Mouse (Mus musculus): Measurements from ENCODE around the gene Ier3. TPM values are rescaled to one million over a fixed set of nuclear protein-coding genes. Genes with fewer than 3 reads are reported as not detected.

The Ier3 gene
- polyA plus RNA-seq (2017; shearing (Covaris generic)), result 10 to 100 TPM in 1 of 2 experiments, 1 to 10 TPM in 1; 1.3 to 15.6 TPM

DNA sequence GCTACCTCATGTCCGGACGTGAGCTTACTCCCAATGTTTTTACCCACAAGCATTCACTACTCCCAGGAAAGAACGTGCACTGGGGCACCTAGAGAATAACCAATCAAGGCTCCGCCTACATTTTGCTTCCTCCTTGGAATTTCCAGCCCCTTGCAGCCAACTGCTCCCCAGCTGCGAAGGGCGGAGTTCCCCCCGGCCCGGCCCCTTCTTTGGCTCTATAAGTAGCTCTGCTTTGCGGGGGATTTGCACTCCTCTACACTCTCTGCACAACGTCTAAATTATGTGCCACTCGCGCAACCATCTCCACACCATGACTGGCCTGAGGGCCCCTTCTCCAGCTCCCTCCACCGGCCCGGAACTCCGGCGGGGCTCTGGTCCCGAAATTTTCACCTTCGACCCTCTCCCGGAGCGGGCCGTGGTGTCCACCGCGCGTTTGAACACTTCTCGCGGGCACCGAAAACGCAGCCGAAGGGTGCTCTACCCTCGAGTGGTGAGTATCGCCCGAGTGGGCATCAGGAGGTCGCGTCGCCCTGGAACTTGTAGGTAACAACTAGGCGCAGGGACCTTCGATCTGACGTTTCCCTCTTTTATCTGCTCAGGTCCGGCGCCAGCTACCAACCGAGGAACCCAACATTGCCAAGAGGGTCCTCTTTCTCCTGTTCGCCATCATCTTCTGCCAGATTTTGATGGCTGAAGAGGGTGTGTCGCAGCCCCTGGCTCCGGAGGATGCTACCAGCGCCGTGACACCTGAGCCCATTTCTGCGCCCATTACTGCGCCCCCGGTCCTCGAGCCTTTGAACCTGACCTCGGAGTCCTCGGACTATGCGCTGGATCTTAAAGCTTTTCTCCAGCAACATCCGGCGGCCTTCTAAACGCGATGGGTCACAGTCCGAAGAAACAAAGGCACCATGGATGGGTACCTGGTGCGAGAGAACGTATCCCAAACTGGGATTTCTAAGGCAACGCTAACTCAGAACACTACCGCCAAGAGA lies at the start of gene Ier3:
Ier3 (plus strand) TSS at position 246 of the 992 bp plus-strand sequence.

DNA sequence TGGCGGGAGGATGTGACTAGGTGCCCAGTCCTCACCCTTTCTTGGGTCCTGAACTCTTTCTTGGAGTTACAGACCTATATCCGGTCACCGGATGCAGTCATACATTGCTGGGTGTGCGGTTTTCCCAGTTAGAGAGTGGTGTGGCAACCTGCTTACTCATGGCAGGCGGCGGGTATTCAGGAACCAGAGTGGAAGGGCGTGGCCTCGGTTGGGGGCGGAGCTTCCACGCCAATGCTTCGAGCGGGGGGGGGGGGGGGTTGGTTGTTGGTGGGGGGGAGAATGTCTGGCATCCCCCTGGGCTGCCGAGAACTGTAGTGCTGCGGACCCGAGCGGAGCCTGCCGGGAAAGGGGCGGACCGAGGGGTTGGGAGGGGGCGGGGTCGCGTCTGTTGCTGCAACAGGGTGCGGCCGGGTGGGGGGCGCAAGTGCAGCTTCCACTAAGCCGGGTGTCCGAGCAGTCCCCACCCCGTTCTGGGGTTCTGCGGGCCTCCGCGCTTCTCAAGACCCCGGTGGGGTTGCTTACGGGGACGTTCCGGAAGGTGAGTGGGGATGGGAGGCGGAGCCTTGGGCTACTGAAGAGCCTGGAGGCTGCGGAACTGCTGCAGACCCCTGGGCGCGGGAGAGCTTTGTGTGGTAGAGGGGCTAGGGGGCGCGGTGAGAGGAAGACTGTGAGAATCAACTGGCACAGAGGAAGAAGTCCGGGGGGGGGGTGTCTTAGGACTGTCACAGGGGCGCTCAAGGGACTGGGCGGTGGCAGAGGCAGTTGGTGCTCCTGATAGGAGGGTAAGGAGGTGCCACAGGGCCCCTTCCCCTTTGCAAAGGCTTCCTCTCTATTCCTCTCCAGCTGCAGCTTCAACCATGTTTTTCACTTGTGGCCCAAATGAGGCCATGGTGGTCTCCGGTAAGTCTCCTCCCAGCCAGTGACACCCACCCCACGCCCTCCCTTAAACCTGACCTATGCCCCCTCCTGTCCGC lies 1.8 kb downstream of the Ier3 start, which contains the start of gene Flot1:
Flot1 (plus strand) TSS at position 267 of the 974 bp plus-strand sequence.

DNA sequence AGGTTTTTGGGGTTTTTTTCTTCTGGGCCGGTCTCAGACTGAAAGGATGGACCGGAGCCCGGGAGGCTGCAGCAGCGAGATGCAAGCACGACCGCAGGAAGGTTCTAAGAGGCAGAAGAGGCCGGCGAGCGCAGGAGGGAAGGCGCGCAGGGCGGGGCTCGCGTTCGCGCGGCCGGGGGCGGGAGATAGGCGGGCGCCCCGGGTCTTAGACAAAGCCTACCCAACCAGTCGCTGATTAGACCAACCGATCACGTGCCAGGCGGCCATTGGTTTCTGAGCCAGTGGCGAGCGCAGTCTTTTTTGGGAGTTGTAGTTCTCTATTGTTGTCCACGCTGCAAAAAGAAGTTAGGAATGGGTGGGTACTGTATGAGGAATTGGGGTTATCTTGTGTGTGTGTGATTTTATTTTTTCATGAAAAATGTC lies 16.6 kb downstream of the Ier3 start, which contains the start of gene Tubb5:
Tubb5 (minus strand) TSS at position 185 of the 423 bp plus-strand sequence.

DNA sequence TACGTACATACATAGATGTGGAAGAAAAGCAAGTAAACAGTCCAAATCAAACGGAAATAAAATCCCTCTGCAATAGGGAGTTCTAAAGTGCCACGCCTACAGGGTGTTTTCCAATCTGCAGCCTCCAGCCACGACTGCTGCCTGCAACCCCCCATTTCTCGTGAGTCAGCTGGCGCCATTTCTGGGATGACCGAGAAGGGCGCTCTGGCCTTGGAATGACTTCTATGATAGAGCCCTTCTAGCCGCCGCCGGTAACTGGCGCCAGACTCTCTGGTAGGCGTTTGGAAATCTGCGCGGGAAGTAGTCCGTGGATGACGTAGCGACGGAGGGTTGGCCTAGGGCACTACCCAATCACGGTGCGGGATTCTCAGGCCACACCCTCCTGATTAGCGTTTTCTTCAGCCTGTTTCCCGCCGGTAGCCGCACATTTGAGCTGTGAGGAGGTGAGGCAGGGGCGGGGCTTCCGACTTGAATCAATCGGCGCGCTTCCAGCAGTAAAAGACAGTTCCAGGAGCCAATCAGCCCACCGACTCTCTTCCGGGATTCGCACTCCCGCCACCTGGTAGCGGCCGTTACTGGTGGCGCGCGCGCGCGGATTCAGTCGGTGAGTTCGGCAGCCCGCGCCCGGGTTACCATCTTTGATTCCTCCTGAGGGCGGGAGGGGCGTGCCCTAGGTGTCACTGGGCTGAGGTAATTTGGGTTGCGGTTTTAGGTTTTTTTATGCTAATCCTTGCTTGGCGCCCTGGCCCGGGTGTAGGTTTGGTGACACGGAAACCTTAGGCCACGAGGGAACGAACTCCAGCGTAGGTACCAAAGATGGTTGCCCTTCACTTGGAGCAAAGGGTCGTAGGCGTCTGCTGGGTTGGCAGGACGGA lies 19.8 kb downstream of the Ier3 start, which contains the start of gene Mdc1:
Mdc1 (plus strand) TSS at position 440 of the 875 bp plus-strand sequence.

DNA sequence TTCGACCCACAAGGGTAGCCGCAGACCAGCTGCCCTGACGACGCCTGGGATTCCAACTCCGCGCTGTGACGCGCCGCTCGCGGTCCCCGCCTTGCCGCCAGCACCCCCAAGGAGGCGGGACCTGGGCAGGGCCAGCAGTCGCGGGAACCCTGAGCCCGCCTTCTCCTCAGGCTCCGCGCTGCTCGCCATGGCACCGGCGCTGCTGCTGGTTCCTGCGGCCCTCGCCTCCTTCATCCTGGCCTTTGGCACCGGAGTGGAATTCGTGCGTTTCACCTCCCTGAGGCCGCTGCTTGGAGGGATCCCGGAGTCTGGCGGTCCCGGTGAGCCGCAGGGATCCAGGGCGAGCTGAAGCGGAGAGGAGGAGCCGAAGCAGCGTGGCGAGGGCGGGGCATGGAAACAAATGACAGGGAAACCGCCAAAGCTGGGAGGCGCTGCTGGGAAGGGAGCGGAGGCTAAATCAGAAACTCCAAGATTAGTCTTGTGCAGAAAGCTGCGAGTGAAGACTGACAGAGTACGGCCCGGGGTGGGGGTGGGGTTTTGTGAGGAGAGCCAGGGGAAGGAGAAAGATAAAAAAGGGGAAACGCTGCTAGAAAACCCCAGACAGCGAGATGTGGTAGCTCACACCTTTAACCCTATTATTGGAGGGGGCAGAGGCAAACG lies 39.8 kb downstream of the Ier3 start, which contains the start of gene Nrm:
Nrm (plus strand) TSS at position 121 of the 660 bp plus-strand sequence.

DNA sequence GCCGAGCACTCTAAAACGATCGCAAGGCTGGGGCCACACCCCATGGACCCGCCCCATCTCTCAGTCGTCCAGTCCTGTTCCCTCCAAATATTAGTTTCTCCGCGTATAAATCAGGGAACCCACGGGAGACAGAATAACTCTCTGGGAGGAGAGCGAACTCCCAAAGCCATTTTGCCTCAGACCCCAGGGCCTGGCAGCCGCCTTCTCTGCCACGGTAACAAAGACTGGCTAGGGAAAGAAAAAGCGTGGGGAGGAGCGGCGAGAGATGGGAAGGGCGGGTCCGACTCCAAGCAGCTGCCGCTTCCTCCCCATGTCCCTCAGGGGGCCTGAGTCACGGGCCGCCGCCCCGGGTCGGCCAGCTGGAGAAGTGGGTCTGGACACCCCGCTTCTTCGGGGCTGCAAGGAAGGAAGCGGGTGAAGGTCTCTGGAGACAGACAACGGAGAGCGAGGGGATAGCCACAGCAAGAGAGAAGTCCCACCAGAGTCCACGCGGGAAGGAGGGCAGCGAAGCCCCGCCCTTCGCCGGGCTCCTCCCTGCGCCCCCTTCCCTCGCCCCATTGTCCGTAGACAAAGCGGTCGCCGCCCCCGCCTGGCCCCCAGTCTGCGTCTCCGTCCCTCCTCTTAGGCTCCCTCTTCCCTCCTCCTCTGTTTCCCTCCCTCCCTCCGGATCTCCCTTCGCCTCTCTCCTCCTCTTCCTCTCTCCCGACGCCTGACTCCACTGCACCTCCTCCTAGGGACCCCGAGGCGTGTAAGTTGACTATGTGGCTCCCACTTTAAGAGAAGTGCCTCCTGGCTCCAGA lies 44.2 kb downstream of the Ier3 start, which contains the start of gene Ppp1r18:
Ppp1r18 (plus strand) TSS at position 113 of the 800 bp plus-strand sequence.

Other genes starting within 250 kb of the Ier3 start
- not detected for gene Sfta2, start 220.1 kb upstream of the Ier3 start, polyA plus RNA-seq (2017; shearing (Covaris generic))
- not detected for gene Gm9573, start 195.0 kb upstream of the Ier3 start, polyA plus RNA-seq (2017; shearing (Covaris generic))
- gene Mucl3, start 178.0 kb upstream of the Ier3 start, polyA plus RNA-seq (2017; shearing (Covaris generic)), result not detected
- 10 to 100 TPM; 27.1 to 30.7 TPM for gene Vars2, start 154.1 kb upstream of the Ier3 start, polyA plus RNA-seq (2017; shearing (Covaris generic))
- 10 to 100 TPM; 24.3 to 29.4 TPM for gene Gtf2h4, start 147.9 kb upstream of the Ier3 start, polyA plus RNA-seq (2017; shearing (Covaris generic))
- 10 to 100 TPM in 1 of 2 experiments, 1 to 10 TPM in 1; 6.2 to 13.2 TPM for gene Ddr1, start 117.1 kb upstream of the Ier3 start, polyA plus RNA-seq (2017; shearing (Covaris generic))
- 10 to 100 TPM; 50.7 to 73.5 TPM for gene Flot1, start 1.5 kb downstream of the Ier3 start, polyA plus RNA-seq (2017; shearing (Covaris generic))
- gene Tubb5, start 16.6 kb downstream of the Ier3 start, polyA plus RNA-seq (2017; shearing (Covaris generic)), result 100 to 1,000 TPM in 1 of 2 experiments, 10 to 100 TPM in 1; 97.3 to 106 TPM
- gene Mdc1, start 19.8 kb downstream of the Ier3 start, polyA plus RNA-seq (2017; shearing (Covaris generic)), result 10 to 100 TPM; 11.1 to 14.2 TPM
- gene Nrm, start 39.6 kb downstream of the Ier3 start, polyA plus RNA-seq (2017; shearing (Covaris generic)), result 10 to 100 TPM; 18.1 to 29.3 TPM
- gene Ppp1r18, start 43.9 kb downstream of the Ier3 start, polyA plus RNA-seq (2017; shearing (Covaris generic)), result 100 to 1,000 TPM; 514 to 647 TPM
- 10 to 100 TPM; 63.2 to 63.3 TPM for gene Dhx16, start 58.1 kb downstream of the Ier3 start, polyA plus RNA-seq (2017; shearing (Covaris generic))
- 10 to 100 TPM; 46.1 to 55.6 TPM for gene 2310061I04Rik, start 75.7 kb downstream of the Ier3 start, polyA plus RNA-seq (2017; shearing (Covaris generic))
- 10 to 100 TPM; 17.2 to 20.9 TPM for gene Atat1, start 88.4 kb downstream of the Ier3 start, polyA plus RNA-seq (2017; shearing (Covaris generic))
- gene Mrps18b, start 94.7 kb downstream of the Ier3 start, polyA plus RNA-seq (2017; shearing (Covaris generic)), result 10 to 100 TPM; 68.4 to 80.0 TPM
- 10 to 100 TPM; 51.4 to 69.4 TPM for gene Ppp1r10, start 94.8 kb downstream of the Ier3 start, polyA plus RNA-seq (2017; shearing (Covaris generic))
- 100 to 1,000 TPM; 127 to 153 TPM for gene Abcf1, start 148.1 kb downstream of the Ier3 start, polyA plus RNA-seq (2017; shearing (Covaris generic))
- gene Gnl1, start 158.2 kb downstream of the Ier3 start, polyA plus RNA-seq (2017; shearing (Covaris generic)), result 10 to 100 TPM; 72.7 to 92.0 TPM
- gene Prr3, start 158.6 kb downstream of the Ier3 start, polyA plus RNA-seq (2017; shearing (Covaris generic)), result 10 to 100 TPM; 42.7 to 43.0 TPM
- gene H2-T24, start 198.9 kb downstream of the Ier3 start, polyA plus RNA-seq (2017; shearing (Covaris generic)), result 10 to 100 TPM; 21.7 to 27.2 TPM
- 100 to 1,000 TPM; 636 to 770 TPM for gene H2-T23, start 211.2 kb downstream of the Ier3 start, polyA plus RNA-seq (2017; shearing (Covaris generic))
- 100 to 1,000 TPM; 196 to 203 TPM for gene H2-T22, start 221.1 kb downstream of the Ier3 start, polyA plus RNA-seq (2017; shearing (Covaris generic))
- under 1 TPM; 0.31 to 0.40 TPM for gene Gm6034, start 221.3 kb downstream of the Ier3 start, polyA plus RNA-seq (2017; shearing (Covaris generic))
- gene Gm11127, start 236.7 kb downstream of the Ier3 start, polyA plus RNA-seq (2017; shearing (Covaris generic)), result not detected

Measured in inflammation-experienced regulatory T-cells (primary cell).